Mouse (Mus musculus): ENCODE measurements at regions not wholly inside any gene's neighbourhood (a gene's known extent, or its start where the extent isn't known, plus 50 kb on each side); places are given as distances from the start of the nearest gene placed in this dataset.

DNA sequence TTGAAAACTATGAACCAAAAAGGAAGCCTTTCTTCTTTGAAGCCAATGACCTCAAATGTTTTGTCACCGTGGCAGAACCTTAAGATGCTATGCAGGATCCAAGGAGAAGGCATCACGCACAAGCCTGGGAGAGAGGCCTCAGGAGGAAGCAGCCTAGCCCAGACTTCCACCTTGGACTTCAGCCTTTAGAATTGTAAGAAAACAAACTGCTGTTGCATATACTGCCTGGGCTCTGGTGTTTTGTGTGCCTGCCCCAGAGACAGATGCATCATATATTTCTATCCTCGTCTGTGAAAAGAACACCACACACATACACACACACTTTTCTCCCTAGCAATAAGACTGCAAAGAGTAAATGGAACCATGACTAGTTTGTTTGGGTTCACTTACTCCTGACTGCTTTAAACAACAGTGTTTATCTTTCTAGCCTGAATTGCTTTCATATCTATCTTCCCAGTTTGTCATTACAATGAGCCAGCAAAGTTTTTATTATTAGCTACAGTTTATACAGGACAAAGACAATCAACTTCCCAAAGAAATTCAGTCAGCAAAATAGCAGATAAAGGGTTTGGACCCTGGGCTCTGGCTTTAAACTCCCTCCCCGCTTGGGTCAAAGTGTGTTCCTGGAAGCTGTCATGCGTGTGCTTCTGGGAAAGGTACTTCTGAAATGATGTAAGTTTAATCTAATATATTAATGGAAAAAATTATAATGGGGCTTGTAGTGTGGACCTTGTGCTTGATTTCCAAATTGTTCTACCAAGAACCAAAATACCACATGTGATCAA is 204.2 kb downstream of the Gm5447 start:
- Histone ChIP-seq H3K9me3 (no peaks in the 10 kb centered on the region), H3K27ac (replicated peaks) (no peak overlapping the region), H3K9ac (replicated peaks) (no peak overlapping the region), H3K36me3 (no peaks in the 10 kb centered on the region), H3K4me1 (peaks cover 5% of the 10 kb centered on the region; the same call in 1 of the 2 replicates), H3K4me3 (no peak overlapping the region), H3K27me3 (no peaks in the 10 kb centered on the region), H3K4me2 (replicated peaks) (no peak overlapping the region)
- ATAC-seq (ENCODE audit: low FRiP score, low read depth) = no peak
- 82% methylated on average over 5 of the region's 5 CpGs for WGBS

DNA sequence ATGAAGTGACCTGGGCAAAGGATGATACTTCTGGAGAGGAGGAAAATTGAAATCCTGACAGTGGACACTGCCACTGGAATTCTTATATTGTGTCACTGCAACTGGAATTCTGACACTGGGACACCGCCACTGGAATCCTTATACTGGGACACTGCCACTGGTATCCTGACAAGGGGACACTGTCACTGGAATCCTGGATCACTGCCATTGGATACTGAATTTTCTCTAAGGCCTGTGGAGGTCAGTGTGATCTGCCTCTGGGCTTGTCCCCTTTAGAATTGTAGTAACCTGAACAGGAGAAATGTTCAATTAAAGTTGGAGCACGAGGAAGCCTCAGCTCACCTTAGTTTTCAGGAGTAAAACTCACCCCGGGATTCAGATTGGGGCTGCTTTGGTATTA is 205.0 kb downstream of the Gm5447 start:
- Histone ChIP-seq H3K27me3 (no peaks in the 10 kb centered on the region), H3K9ac (replicated peaks) (no peak overlapping the region), H3K27ac (replicated peaks) (no peak overlapping the region), H3K4me1 (peaks cover 5% of the 10 kb centered on the region; the same call in 1 of the 2 replicates), H3K4me3 (no peak overlapping the region), H3K36me3 (no peaks in the 10 kb centered on the region), H3K9me3 (no peaks in the 10 kb centered on the region), H3K4me2 (replicated peaks) (no peak overlapping the region)
- no peak for ATAC-seq (ENCODE audit: low FRiP score, low read depth)
- 88% methylated on average over 3 of the region's 3 CpGs for WGBS

GRCm38 (mm10) chr13:31179407-31180001 is 205.5 kb downstream of the Gm5447 start:
- no peaks in the 10 kb centered on the region for H3K27me3 ChIP-seq
- ATAC-seq (ENCODE audit: low FRiP score, low read depth) = 0 out of 2 replicates have a peak, but pooled peaks have one; percentile 27
- H3K4me3 ChIP-seq = no peak overlapping the region
- H3K9me3 ChIP-seq = no peaks in the 10 kb centered on the region
- 56% methylated on average over 12 of the region's 12 CpGs for WGBS
- H3K9ac ChIP-seq (replicated peaks) = no peak overlapping the region
- H3K36me3 ChIP-seq = no peaks in the 10 kb centered on the region
- no peak overlapping the region for H3K27ac ChIP-seq (replicated peaks)
- no peak overlapping the region for H3K4me2 ChIP-seq (replicated peaks)
- H3K4me1 ChIP-seq = peaks cover 5% of the 10 kb centered on the region; the same call in 1 of the 2 replicates

DNA sequence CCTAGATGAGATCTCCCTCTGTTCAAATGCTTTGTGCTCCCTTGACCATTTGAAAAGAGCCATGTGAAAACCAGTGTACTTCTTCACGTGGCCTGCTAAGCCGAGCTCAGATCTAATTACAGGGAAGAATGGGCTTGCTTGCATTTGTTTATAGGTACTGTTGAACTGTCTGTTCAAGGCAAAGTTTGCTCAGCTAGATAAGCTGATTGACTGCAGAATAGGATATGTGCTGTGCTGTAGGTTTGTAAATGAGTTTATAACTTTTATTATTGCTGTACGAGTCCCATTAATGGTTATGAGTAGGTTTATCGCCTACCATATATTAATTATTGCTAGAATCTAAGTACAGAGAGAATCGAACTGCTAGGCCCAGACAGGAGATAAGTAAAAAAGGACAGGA is 207.5 kb downstream of the Gm5447 start:
- Histone ChIP-seq H3K4me2 (replicated peaks) (no peak overlapping the region), H3K9me3 (no peaks in the 10 kb centered on the region), H3K4me1 (peaks cover 5% of the 10 kb centered on the region; the same call in 1 of the 2 replicates), H3K9ac (replicated peaks) (no peak overlapping the region), H3K4me3 (no peak overlapping the region), H3K27ac (replicated peaks) (no peak overlapping the region), H3K36me3 (no peaks in the 10 kb centered on the region), H3K27me3 (no peaks in the 10 kb centered on the region)
- no peak for ATAC-seq (ENCODE audit: low FRiP score, low read depth)
- WGBS = 72% methylated on average over 5 of the region's 5 CpGs

GRCm38 (mm10) chr13:31184845-31185834 is 211.1 kb downstream of the Gm5447 start:
- 81% methylated on average over 14 of the region's 14 CpGs for WGBS
- Histone ChIP-seq H3K4me2 (replicated peaks) (no peak overlapping the region), H3K9ac (replicated peaks) (no peak overlapping the region), H3K36me3 (no peaks in the 10 kb centered on the region), H3K4me1 (no peaks in the 10 kb centered on the region), H3K9me3 (no peaks in the 10 kb centered on the region), H3K4me3 (no peak overlapping the region), H3K27ac (replicated peaks) (no peak overlapping the region), H3K27me3 (no peaks in the 10 kb centered on the region)
- ATAC-seq (ENCODE audit: low FRiP score, low read depth) = no peak

GRCm38 (mm10) chr13:31186805-31187589 is 213.0 kb downstream of the Gm5447 start:
- H3K9me3 ChIP-seq = no peaks in the 10 kb centered on the region
- no peak overlapping the region for H3K4me2 ChIP-seq (replicated peaks)
- H3K27ac ChIP-seq (replicated peaks) = no peak overlapping the region
- no peak for ATAC-seq (ENCODE audit: low FRiP score, low read depth)
- no peak overlapping the region for H3K9ac ChIP-seq (replicated peaks)
- H3K4me1 ChIP-seq = no peaks in the 10 kb centered on the region
- no peaks in the 10 kb centered on the region for H3K36me3 ChIP-seq
- WGBS = 72% methylated on average over 5 of the region's 5 CpGs
- H3K27me3 ChIP-seq = no peaks in the 10 kb centered on the region
- H3K4me3 ChIP-seq = no peak overlapping the region

DNA sequence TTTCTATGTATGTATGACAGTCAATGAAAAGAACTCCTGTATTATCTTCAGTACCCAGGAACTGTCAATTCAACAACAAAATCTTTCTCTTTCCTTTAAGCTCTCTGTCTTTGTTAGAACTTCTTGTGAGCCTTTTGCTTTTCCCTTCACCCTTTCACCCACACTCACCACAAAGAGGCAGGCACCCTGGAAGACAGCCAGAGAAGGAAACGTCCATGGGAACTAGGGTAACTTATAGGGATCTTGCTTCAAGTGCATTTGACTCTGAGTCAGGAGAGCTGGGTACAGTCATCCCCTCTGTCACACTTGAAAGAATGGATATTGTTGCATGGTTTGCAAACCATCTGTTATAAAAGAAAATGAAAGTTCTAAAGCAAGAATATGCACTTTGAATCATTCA is 215.1 kb downstream of the Gm5447 start:
- Histone ChIP-seq H3K4me1 (no peaks in the 10 kb centered on the region), H3K9me3 (no peaks in the 10 kb centered on the region), H3K36me3 (no peaks in the 10 kb centered on the region), H3K9ac (replicated peaks) (no peak overlapping the region), H3K4me2 (replicated peaks) (no peak overlapping the region), H3K27ac (replicated peaks) (no peak overlapping the region), H3K27me3 (no peaks in the 10 kb centered on the region), H3K4me3 (no peak overlapping the region)
- 67% methylated on average over 1 of the region's 1 CpGs for WGBS
- no peak for ATAC-seq (ENCODE audit: low FRiP score, low read depth)

- ATAC-seq (ENCODE audit: low FRiP score, low read depth) = no peak
- Histone ChIP-seq H3K4me3 (no peak overlapping the region), H3K4me2 (replicated peaks) (no peak overlapping the region), H3K27me3 (no peaks in the 10 kb centered on the region), H3K27ac (replicated peaks) (no peak overlapping the region), H3K9ac (replicated peaks) (no peak overlapping the region), H3K36me3 (no peaks in the 10 kb centered on the region), H3K9me3 (no peaks in the 10 kb centered on the region), H3K4me1 (no peaks in the 10 kb centered on the region)
- WGBS = 85% methylated on average over 4 of the region's 4 CpGs
Observed at GRCm38 (mm10) chr13:31190036-31190435, 216.0 kb downstream of the Gm5447 start.

DNA sequence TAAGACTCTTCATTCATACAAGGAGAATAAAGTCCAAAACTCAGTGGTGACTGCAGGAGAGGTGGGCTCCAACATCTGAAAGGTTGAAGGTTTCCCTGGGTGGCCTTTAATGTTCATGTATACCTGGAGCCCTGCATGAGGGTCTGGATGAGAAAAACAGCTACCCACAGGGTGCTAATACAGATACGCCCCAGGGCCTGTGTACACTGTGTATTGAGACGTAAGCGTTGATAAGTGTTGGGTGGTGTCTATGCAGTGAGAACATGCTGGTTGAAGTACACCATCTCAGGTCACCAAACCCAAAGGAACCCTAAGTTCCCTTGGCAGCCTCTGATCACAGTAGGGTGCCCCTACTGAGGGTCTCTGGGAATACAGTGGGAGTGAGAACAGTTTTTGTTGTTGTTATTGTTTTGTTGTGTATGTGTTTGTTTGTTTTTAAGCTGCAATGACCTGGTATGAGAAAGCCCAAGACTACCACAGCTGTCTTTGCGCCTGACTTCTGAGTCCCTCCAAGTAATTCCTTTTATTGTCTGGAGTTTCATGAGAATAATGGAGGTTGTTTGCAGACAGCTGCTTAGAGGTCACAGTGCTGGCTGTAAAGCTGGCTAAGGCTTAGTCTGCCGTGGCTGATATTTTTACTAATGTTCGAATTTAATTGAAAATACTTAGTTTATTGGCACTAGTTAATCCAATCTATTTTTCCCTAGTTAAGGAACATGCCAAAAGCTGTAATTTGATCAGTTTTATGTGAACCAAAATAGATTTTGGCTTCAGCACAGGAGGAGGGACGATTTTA is 217.5 kb downstream of the Gm5447 start:
- no peak for ATAC-seq (ENCODE audit: low FRiP score, low read depth)
- Histone ChIP-seq H3K9me3 (no peaks in the 10 kb centered on the region), H3K36me3 (no peaks in the 10 kb centered on the region), H3K4me3 (no peak overlapping the region), H3K27ac (replicated peaks) (no peak overlapping the region), H3K4me1 (no peaks in the 10 kb centered on the region), H3K9ac (replicated peaks) (no peak overlapping the region), H3K27me3 (no peaks in the 10 kb centered on the region), H3K4me2 (replicated peaks) (no peak overlapping the region)
- WGBS = 80% methylated on average over 7 of the region's 7 CpGs

- Histone ChIP-seq H3K27ac (replicated peaks) (no peak overlapping the region), H3K4me3 (no peak overlapping the region), H3K9me3 (no peaks in the 10 kb centered on the region), H3K4me2 (replicated peaks) (no peak overlapping the region), H3K4me1 (no peaks in the 10 kb centered on the region), H3K36me3 (no peaks in the 10 kb centered on the region), H3K27me3 (no peaks in the 10 kb centered on the region), H3K9ac (replicated peaks) (no peak overlapping the region)
- no peak for ATAC-seq (ENCODE audit: low FRiP score, low read depth)
- 84% methylated on average over 3 of the region's 3 CpGs for WGBS
Observed at GRCm38 (mm10) chr13:31194971-31195370, 221.0 kb downstream of the Gm5447 start.

DNA sequence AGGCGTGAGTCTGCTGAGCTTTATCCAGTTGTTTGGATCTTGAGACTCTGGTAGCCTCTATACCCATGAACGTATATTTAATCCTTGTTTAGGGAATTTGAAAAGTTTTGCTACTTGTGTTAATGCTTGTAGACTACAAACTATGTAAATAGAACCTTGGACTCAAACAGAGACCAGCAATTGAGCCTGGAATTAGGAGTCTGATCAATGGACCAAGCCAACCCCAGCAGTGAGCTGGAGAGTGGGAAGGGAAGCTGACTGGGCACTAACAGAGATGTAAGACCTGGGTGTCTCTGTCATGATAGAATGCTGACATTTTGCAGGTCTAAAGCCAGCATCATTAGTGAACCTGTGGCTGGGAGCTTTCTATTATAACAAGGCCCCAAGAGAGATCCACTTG is 222.5 kb downstream of the Gm5447 start:
- no peaks in the 10 kb centered on the region for H3K36me3 ChIP-seq
- WGBS = 82% methylated on average over 2 of the region's 2 CpGs
- no peaks in the 10 kb centered on the region for H3K9me3 ChIP-seq
- H3K27ac ChIP-seq (replicated peaks) = no peak overlapping the region
- H3K27me3 ChIP-seq = no peaks in the 10 kb centered on the region
- no peak overlapping the region for H3K4me3 ChIP-seq
- no peaks in the 10 kb centered on the region for H3K4me1 ChIP-seq
- ATAC-seq (ENCODE audit: low FRiP score, low read depth) = no peak
- no peak overlapping the region for H3K9ac ChIP-seq (replicated peaks)
- no peak overlapping the region for H3K4me2 ChIP-seq (replicated peaks)
